Mouse (Mus musculus) midbrain, embryonic 15.5 days (tissue): ENCODE data around the gene Nlrp1a. TPM values are rescaled to one million over a fixed set of nuclear protein-coding genes. Genes with fewer than 3 reads are reported as not detected.

Experiments used
- ATAC-seq: fragments of 200-750 bp; cut with Nextera tagmentation; replicated peaks from 2 replicates; pipeline ENCODE4 v1.8.0; 2017; ENCODE audit warnings: moderate TSS enrichment
- H3K27ac ChIP-seq: fragments of 300-500 bp; sonication (generic); 2 replicates; pipeline ENCODE4 v1.5.1; 2015; ENCODE audit warnings: mild to moderate bottlenecking, inconsistent platforms
- H3K27me3 ChIP-seq: fragments of 300-500 bp; sonication (generic); replicated peaks from 2 replicates; pipeline ENCODE4 v1.6.1; 2015; ENCODE audit warnings: inconsistent platforms
- H3K36me3 ChIP-seq: fragments of 300-500 bp; sonication (generic); replicated peaks from 2 replicates; pipeline ENCODE4 v1.6.1; 2015; ENCODE audit warnings: inconsistent platforms
- H3K4me1 ChIP-seq: fragments of 300-500 bp; sonication (generic); 2 replicates; pipeline ENCODE4 v1.6.1; 2015; ENCODE audit warnings: inconsistent platforms
- H3K4me2 ChIP-seq: fragments of 300-500 bp; sonication (generic); 2 replicates; pipeline ENCODE4 v1.6.1; 2015; ENCODE audit warnings: inconsistent platforms, mild to moderate bottlenecking, moderate library complexity
- H3K4me3 ChIP-seq: fragments of 300-500 bp; sonication (generic); 2 replicates; pipeline ENCODE4 v1.5.1; 2015; ENCODE audit warnings: mild to moderate bottlenecking, inconsistent platforms
- H3K9ac ChIP-seq: fragments of 300-500 bp; sonication (generic); 2 replicates; pipeline ENCODE4 v1.6.1; 2015; ENCODE audit warnings: mild to moderate bottlenecking, inconsistent platforms
- H3K9me3 ChIP-seq: fragments of 300-500 bp; sonication (generic); 2 replicates; pipeline ENCODE4 v1.6.1; 2016; ENCODE audit warnings: inconsistent platforms
- WGBS: fragments of 180-500 bp; shearing (Covaris S2); methylation state at CpG from one replicate; pipeline ENCODE4 v1.1.7; 2015; ENCODE audit warnings: mixed read lengths; 5-methylcytosine and 5-hydroxymethylcytosine counted together
- polyA plus RNA-seq: library from polyadenylated mRNA; unstranded; fragments of >200 nt; fragmentation: Nextera tagmentation; extraction: Ambion mirVana; gene quantifications from 2 replicates; pipeline ENCODE4 v1.2.1, GENCODE M21; 2015

Nlrp1a gene
- 0.04 and 0.05 TPM in 2 replicates for polyA plus RNA-seq

GRCm38 (mm10) chr11:71144661-71145060, at the start of gene Nlrp1a:
TSS of gene Nlrp1a (minus strand) at chr11:71144704.
- Histone ChIP-seq H3K27me3 (no peaks in the 10 kb centered on the region), H3K9ac (no peak within 1 kb of the TSS), H3K9me3 (no peaks in the 10 kb centered on the region), H3K4me3 (no peak within 1 kb of the TSS), H3K27ac (no peak within 1 kb of the TSS), H3K36me3 (no peaks in the 10 kb centered on the region), H3K4me1 (no peaks in the 10 kb centered on the region), H3K4me2 (no peak within 1 kb of the TSS)
- 79% methylated on average over 3 of the region's 3 CpGs for WGBS
- ATAC-seq: no peak

- WGBS: 74% methylated on average over 1 of the region's 1 CpGs
- H3K4me1 ChIP-seq: no peaks in the 10 kb centered on the region
- H3K36me3 ChIP-seq: no peaks in the 10 kb centered on the region
Measured at GRCm38 (mm10) chr11:71169633-71170032, 25.1 kb upstream of the Nlrp1a start.

GRCm38 (mm10) chr11:71164139-71164538, 19.6 kb upstream of the Nlrp1a start:
- no peaks in the 10 kb centered on the region for H3K4me1 ChIP-seq
- H3K9me3 ChIP-seq: no peaks in the 10 kb centered on the region
- H3K4me3 ChIP-seq: no peak overlapping the region
- H3K27me3 ChIP-seq: no peaks in the 10 kb centered on the region
- H3K4me2 ChIP-seq: no peak overlapping the region
- H3K27ac ChIP-seq: no peak overlapping the region
- ATAC-seq: no peak
- no peaks in the 10 kb centered on the region for H3K36me3 ChIP-seq
- no peak overlapping the region for H3K9ac ChIP-seq
- 76% methylated on average over 1 of the region's 1 CpGs for WGBS

More at GRCm38 (mm10) chr11:71169633-71170032, 25.1 kb upstream of the Nlrp1a start:
- Histone ChIP-seq H3K4me3 (no peak overlapping the region), H3K9ac (no peak overlapping the region), H3K9me3 (no peaks in the 10 kb centered on the region), H3K4me2 (no peak overlapping the region), H3K27me3 (no peaks in the 10 kb centered on the region), H3K27ac (no peak overlapping the region)
- no peak for ATAC-seq

GRCm38 (mm10) chr11:71159439-71160136, 15.1 kb upstream of the Nlrp1a start:
- WGBS: 80% methylated on average over 3 of the region's 3 CpGs
- Histone ChIP-seq H3K4me1 (no peaks in the 10 kb centered on the region), H3K4me2 (no peak overlapping the region), H3K36me3 (no peaks in the 10 kb centered on the region), H3K9ac (no peak overlapping the region), H3K27ac (no peak overlapping the region), H3K9me3 (no peaks in the 10 kb centered on the region), H3K27me3 (no peaks in the 10 kb centered on the region), H3K4me3 (no peak overlapping the region)
- no peak for ATAC-seq

- Histone ChIP-seq H3K9ac (no peak overlapping the region), H3K4me2 (no peak overlapping the region), H3K27me3 (no peaks in the 10 kb centered on the region), H3K4me3 (no peak overlapping the region), H3K4me1 (no peaks in the 10 kb centered on the region), H3K9me3 (no peaks in the 10 kb centered on the region), H3K27ac (no peak overlapping the region), H3K36me3 (no peaks in the 10 kb centered on the region)
- 89% methylated on average over 1 of the region's 1 CpGs for WGBS
- ATAC-seq: no peak
Measured at GRCm38 (mm10) chr11:71155272-71155671, 10.8 kb upstream of the Nlrp1a start.

GRCm38 (mm10) chr11:71142031-71142430, 2.5 kb downstream of the Nlrp1a start:
- Histone ChIP-seq H3K36me3 (no peaks in the 10 kb centered on the region), H3K4me2 (no peak overlapping the region), H3K9ac (no peak overlapping the region), H3K27ac (no peak overlapping the region), H3K4me1 (no peaks in the 10 kb centered on the region), H3K4me3 (no peak overlapping the region), H3K9me3 (no peaks in the 10 kb centered on the region), H3K27me3 (no peaks in the 10 kb centered on the region)
- 83% methylated on average over 1 of the region's 1 CpGs for WGBS
- no peak for ATAC-seq

GRCm38 (mm10) chr11:71107128-71107527, 37.4 kb downstream of the Nlrp1a start:
- Histone ChIP-seq H3K9me3 (no peaks in the 10 kb centered on the region), H3K4me2 (no peak overlapping the region), H3K27me3 (no peaks in the 10 kb centered on the region), H3K9ac (no peak overlapping the region), H3K4me1 (no peaks in the 10 kb centered on the region), H3K4me3 (no peak overlapping the region), H3K36me3 (no peaks in the 10 kb centered on the region), H3K27ac (no peak overlapping the region)
- WGBS: 80% methylated on average over 2 of the region's 2 CpGs
- ATAC-seq: no peak

- no peak overlapping the region for H3K9ac ChIP-seq
- no peaks in the 10 kb centered on the region for H3K36me3 ChIP-seq
- H3K27me3 ChIP-seq: no peaks in the 10 kb centered on the region
- no peak for ATAC-seq
- no peaks in the 10 kb centered on the region for H3K9me3 ChIP-seq
- H3K4me1 ChIP-seq: no peaks in the 10 kb centered on the region
- no peak overlapping the region for H3K27ac ChIP-seq
- no peak overlapping the region for H3K4me3 ChIP-seq
- no peak overlapping the region for H3K4me2 ChIP-seq
Measured at GRCm38 (mm10) chr11:71106261-71107021, 38.1 kb downstream of the Nlrp1a start.

GRCm38 (mm10) chr11:71103931-71104330, 40.6 kb downstream of the Nlrp1a start:
- Histone ChIP-seq H3K9me3 (no peaks in the 10 kb centered on the region), H3K4me1 (no peaks in the 10 kb centered on the region), H3K4me2 (no peak overlapping the region), H3K9ac (no peak overlapping the region), H3K36me3 (no peaks in the 10 kb centered on the region), H3K4me3 (no peak overlapping the region), H3K27me3 (no peaks in the 10 kb centered on the region), H3K27ac (no peak overlapping the region)
- no peak for ATAC-seq

- no peaks in the 10 kb centered on the region for H3K36me3 ChIP-seq
- no peak overlapping the region for H3K9ac ChIP-seq
- WGBS: 86% methylated on average over 1 of the region's 1 CpGs
- H3K27me3 ChIP-seq: no peaks in the 10 kb centered on the region
- no peak overlapping the region for H3K27ac ChIP-seq
- H3K4me1 ChIP-seq: no peaks in the 10 kb centered on the region
- H3K9me3 ChIP-seq: no peaks in the 10 kb centered on the region
- H3K4me2 ChIP-seq: no peak overlapping the region
- no peak overlapping the region for H3K4me3 ChIP-seq
- ATAC-seq: no peak
Measured at GRCm38 (mm10) chr11:71076342-71076741, 68.2 kb downstream of the Nlrp1a start.

- no peaks in the 10 kb centered on the region for H3K4me1 ChIP-seq
- H3K4me2 ChIP-seq: no peak overlapping the region
- H3K4me3 ChIP-seq: no peak overlapping the region
- H3K36me3 ChIP-seq: no peaks in the 10 kb centered on the region
- H3K9ac ChIP-seq: no peak overlapping the region
- H3K27ac ChIP-seq: no peak overlapping the region
- ATAC-seq: no peak
- H3K9me3 ChIP-seq: no peaks in the 10 kb centered on the region
- no peaks in the 10 kb centered on the region for H3K27me3 ChIP-seq
- 0% methylated on average over 1 of the region's 1 CpGs for WGBS
Measured at GRCm38 (mm10) chr11:71052554-71052953, 92.0 kb downstream of the Nlrp1a start.
